Mouse (Mus musculus) hindbrain, embryonic 12.5 days (tissue): ENCODE measurements around the gene Ap2m1. TPM values are rescaled to one million over a fixed set of nuclear protein-coding genes. Genes with fewer than 3 reads are reported as not detected.

Experiments
- ATAC-seq: fragments of 200-750 bp; cut with Nextera tagmentation; 2 replicates; pipeline ENCODE4 v1.8.0; 2017; ENCODE audit warnings: moderate TSS enrichment; ENCODE audit not compliant: low FRiP score
- H3K27ac ChIP-seq: fragments of 300-500 bp; sonication (generic); 2 replicates; pipeline ENCODE4 v1.5.1; 2016; ENCODE audit warnings: mild to moderate bottlenecking
- H3K27me3 ChIP-seq: fragments of 300-500 bp; sonication (generic); 2 replicates; pipeline ENCODE4 v1.6.1; 2016; ENCODE audit warnings: mild to moderate bottlenecking
- H3K36me3 ChIP-seq: fragments of 300-500 bp; sonication (generic); 2 replicates; pipeline ENCODE4 v1.6.1; 2016; ENCODE audit warnings: mild to moderate bottlenecking
- H3K4me1 ChIP-seq: fragments of 300-500 bp; sonication (generic); 2 replicates; pipeline ENCODE4 v1.6.1; 2016
- H3K4me2 ChIP-seq: fragments of 300-500 bp; sonication (generic); replicated peaks from 2 replicates; pipeline ENCODE4 v1.6.1; 2016; ENCODE audit warnings: mild to moderate bottlenecking
- H3K4me3 ChIP-seq: fragments of 300-500 bp; sonication (generic); 2 replicates; pipeline ENCODE4 v1.5.1; 2016; ENCODE audit warnings: mild to moderate bottlenecking
- H3K9ac ChIP-seq: fragments of 300-500 bp; sonication (generic); 2 replicates; pipeline ENCODE4 v1.6.1; 2016; ENCODE audit warnings: mild to moderate bottlenecking, moderate library complexity
- H3K9me3 ChIP-seq: fragments of 300-500 bp; sonication (generic); replicated peaks from 2 replicates; pipeline ENCODE4 v1.6.1; 2016; ENCODE audit warnings: mild to moderate bottlenecking
- WGBS: fragments of 180-500 bp; shearing (Covaris S2); methylation state at CpG from one replicate; pipeline ENCODE4 v1.1.7; 2016; 5-methylcytosine and 5-hydroxymethylcytosine counted together
- polyA plus RNA-seq: library from polyadenylated mRNA; unstranded; fragments of >200 nt; fragmentation: Nextera tagmentation; extraction: Ambion mirVana; gene quantifications from 2 replicates; pipeline ENCODE4 v1.2.1, GENCODE M21; 2016

The Ap2m1 gene
- polyA plus RNA-seq, 1 experiment from 2014 or later, result 901 TPM

GRCm38 (mm10) chr16:20506000-20506399, 29.3 kb upstream of the Ap2m1 start:
- no peak overlapping the region for H3K9ac ChIP-seq
- H3K4me2 ChIP-seq, result no peak overlapping the region
- no peak for ATAC-seq
- no peaks in the 10 kb centered on the region for H3K27me3 ChIP-seq
- no peaks in the 10 kb centered on the region for H3K9me3 ChIP-seq
- no peaks in the 10 kb centered on the region for H3K4me1 ChIP-seq
- 90% methylated on average over 8 of the region's 8 CpGs for WGBS
- no peak overlapping the region for H3K4me3 ChIP-seq
- no peak overlapping the region for H3K27ac ChIP-seq
- peaks cover 98% of the 10 kb centered on the region for H3K36me3 ChIP-seq

DNA sequence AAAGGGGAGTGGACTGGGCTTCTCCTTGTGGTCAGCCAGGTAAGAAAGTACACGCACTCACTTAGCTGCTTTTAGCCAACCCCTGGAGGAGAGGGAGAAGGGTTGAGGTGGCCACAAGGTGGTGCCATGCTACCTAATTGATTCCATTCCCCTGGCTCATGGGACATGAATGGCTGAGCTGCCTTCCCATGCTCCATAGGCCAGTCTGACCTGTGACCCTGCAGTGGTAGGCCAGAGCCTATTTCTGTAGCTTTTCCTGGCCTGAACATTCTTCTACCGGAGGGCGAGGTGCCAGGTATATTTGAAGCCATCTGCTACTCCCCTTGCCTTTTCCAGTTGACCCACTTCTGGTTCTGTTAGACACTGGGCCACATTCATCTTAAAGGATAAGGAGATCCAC, 25.9 kb upstream of the Ap2m1 start:
- no peaks in the 10 kb centered on the region for H3K4me1 ChIP-seq
- H3K9me3 ChIP-seq, result no peaks in the 10 kb centered on the region
- H3K4me3 ChIP-seq, result no peak overlapping the region
- WGBS, result 84% methylated on average over 3 of the region's 3 CpGs
- H3K36me3 ChIP-seq, result peaks cover 68% of the 10 kb centered on the region
- H3K9ac ChIP-seq, result no peak overlapping the region
- ATAC-seq, result no peak
- H3K4me2 ChIP-seq, result no peak overlapping the region
- no peak overlapping the region for H3K27ac ChIP-seq
- H3K27me3 ChIP-seq, result no peaks in the 10 kb centered on the region

GRCm38 (mm10) chr16:20511277-20511847, 23.9 kb upstream of the Ap2m1 start:
- Histone ChIP-seq H3K36me3 (peaks cover 48% of the 10 kb centered on the region), H3K9me3 (no peaks in the 10 kb centered on the region), H3K27me3 (no peaks in the 10 kb centered on the region), H3K4me2 (no peak overlapping the region), H3K27ac (no peak overlapping the region), H3K9ac (no peak overlapping the region), H3K4me3 (no peak overlapping the region), H3K4me1 (peaks cover 5% of the 10 kb centered on the region)
- no peak for ATAC-seq
- WGBS, result 92% methylated on average over 7 of the region's 7 CpGs

DNA sequence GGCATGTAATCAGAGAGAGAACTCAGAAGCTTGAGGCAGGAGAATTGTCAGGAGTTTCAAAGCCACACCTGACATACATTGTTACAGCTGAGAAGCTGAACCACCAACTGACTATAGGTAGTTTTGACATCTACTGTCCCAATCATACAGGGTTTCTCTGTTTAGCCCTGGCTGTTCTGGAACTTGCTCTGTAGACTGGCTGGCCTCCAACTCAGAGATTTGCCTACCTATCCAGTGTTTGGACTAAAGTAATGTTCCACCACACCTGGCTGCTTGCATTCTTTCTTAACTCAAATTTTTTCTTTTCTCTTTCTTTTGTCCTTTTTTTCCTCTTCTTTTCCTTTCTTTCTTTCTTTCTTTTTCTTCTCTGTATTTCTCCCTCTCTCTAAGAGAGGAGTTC, 19.2 kb upstream of the Ap2m1 start:
- peaks cover 17% of the 10 kb centered on the region for H3K36me3 ChIP-seq
- H3K9ac ChIP-seq, result peak overlapping the region; percentile 95
- peak overlapping the region; percentile 90 for H3K4me2 ChIP-seq
- no peaks in the 10 kb centered on the region for H3K27me3 ChIP-seq
- ATAC-seq, result no peak
- H3K9me3 ChIP-seq, result no peaks in the 10 kb centered on the region
- peak overlapping the region; percentile 85 for H3K4me3 ChIP-seq
- H3K4me1 ChIP-seq, result peaks cover 27% of the 10 kb centered on the region
- peak overlapping the region; percentile 94 for H3K27ac ChIP-seq

GRCm38 (mm10) chr16:20516726-20517201, 18.5 kb upstream of the Ap2m1 start, which contains the start of gene Dvl3:
Dvl3 (plus strand) TSS chr16:20516982.
- Histone ChIP-seq H3K36me3 (peaks cover 21% of the 10 kb centered on the region), H3K9ac (peak within 1 kb of the TSS; percentile 95), H3K4me3 (peak within 1 kb of the TSS; percentile 85), H3K27me3 (no peaks in the 10 kb centered on the region), H3K4me1 (peaks cover 27% of the 10 kb centered on the region), H3K4me2 (peak within 1 kb of the TSS; percentile 90), H3K9me3 (no peaks in the 10 kb centered on the region), H3K27ac (peak within 1 kb of the TSS; percentile 94)
- ATAC-seq, result peak; percentile 94
- WGBS, result 0% methylated on average over 54 of the region's 55 CpGs

DNA sequence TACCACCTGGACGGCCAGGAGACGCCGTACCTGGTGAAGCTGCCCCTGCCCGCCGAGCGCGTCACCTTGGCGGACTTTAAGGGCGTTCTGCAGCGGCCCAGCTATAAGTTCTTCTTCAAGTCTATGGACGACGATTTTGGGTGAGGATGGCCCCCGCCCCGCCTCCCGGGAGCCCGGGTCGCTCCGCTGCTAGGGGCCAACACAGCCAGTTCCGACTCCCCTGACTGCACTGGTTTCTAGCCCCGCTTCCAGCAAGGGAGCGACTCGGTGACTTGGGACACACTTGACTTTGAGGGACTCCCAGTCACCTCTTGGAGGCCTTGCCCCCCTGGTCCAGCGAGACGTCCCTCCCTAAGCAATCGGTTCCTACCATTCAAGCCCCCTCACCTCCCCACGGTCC, 18.1 kb upstream of the Ap2m1 start:
- Histone ChIP-seq H3K9ac (peak overlapping the region; percentile 95), H3K4me3 (peak overlapping the region; percentile 85), H3K4me1 (peaks cover 27% of the 10 kb centered on the region), H3K9me3 (no peaks in the 10 kb centered on the region), H3K27me3 (no peaks in the 10 kb centered on the region), H3K36me3 (peaks cover 26% of the 10 kb centered on the region), H3K27ac (peak overlapping the region; percentile 94), H3K4me2 (peak overlapping the region; percentile 90)
- ATAC-seq, result peak; percentile 52
- WGBS, result under 1% methylated on average over 26 of the region's 26 CpGs

DNA sequence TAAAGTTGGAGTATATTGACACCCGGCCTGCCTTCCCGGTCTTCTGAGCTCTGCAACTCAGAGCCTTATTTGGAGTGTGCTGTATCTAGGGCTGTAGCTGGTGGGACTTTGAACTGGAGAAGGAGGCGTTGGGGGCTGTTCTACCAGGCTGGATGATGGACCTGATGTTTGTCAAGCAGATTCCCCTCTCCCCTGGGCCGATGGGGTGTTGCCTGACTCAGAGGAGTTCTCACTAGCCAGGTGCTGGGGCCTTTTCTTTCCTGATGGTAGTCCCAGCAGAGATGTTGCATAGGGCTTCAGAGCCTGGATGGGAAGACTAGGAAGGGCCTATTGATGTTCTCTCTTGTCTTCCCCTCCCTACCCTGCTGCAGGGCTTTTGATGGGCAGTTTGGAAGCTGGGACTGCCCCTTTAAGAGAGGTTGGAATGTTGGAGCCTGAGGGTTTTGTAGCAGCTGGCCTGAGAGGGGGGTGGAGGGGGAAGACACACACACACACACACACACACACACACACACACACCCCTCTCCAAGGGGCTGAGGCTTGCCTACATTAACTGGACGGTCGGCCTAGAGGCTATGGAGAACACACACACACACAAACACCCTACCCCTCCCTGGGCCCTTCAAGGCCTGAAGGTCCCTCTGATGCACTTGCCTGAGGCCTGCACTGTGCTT, 17.4 kb upstream of the Ap2m1 start:
- peak overlapping the region; percentile 90 for H3K4me2 ChIP-seq
- 0% methylated on average over 6 of the region's 6 CpGs for WGBS
- peak overlapping the region; percentile 94 for H3K27ac ChIP-seq
- ATAC-seq, result peak; percentile 71
- H3K9me3 ChIP-seq, result no peaks in the 10 kb centered on the region
- peaks cover 26% of the 10 kb centered on the region for H3K36me3 ChIP-seq
- no peaks in the 10 kb centered on the region for H3K27me3 ChIP-seq
- peaks cover 27% of the 10 kb centered on the region for H3K4me1 ChIP-seq
- H3K9ac ChIP-seq, result peak overlapping the region; percentile 95
- peak overlapping the region; percentile 85 for H3K4me3 ChIP-seq

- Histone ChIP-seq H3K4me1 (peaks cover 9% of the 10 kb centered on the region), H3K4me3 (no peak overlapping the region), H3K27ac (no peak overlapping the region), H3K9me3 (no peaks in the 10 kb centered on the region), H3K4me2 (no peak overlapping the region), H3K27me3 (no peaks in the 10 kb centered on the region), H3K9ac (no peak overlapping the region), H3K36me3 (peaks cover 84% of the 10 kb centered on the region)
- WGBS, result 85% methylated on average over 10 of the region's 10 CpGs
- ATAC-seq, result no peak
Measured at GRCm38 (mm10) chr16:20523886-20524285, 11.4 kb upstream of the Ap2m1 start.

- H3K9ac ChIP-seq, result no peak overlapping the region
- no peak overlapping the region for H3K4me2 ChIP-seq
- no peaks in the 10 kb centered on the region for H3K27me3 ChIP-seq
- WGBS, result 93% methylated on average over 5 of the region's 5 CpGs
- no peaks in the 10 kb centered on the region for H3K4me1 ChIP-seq
- no peak overlapping the region for H3K27ac ChIP-seq
- no peak overlapping the region for H3K4me3 ChIP-seq
- no peaks in the 10 kb centered on the region for H3K9me3 ChIP-seq
- no peak for ATAC-seq
- peaks cover 96% of the 10 kb centered on the region for H3K36me3 ChIP-seq
Measured at GRCm38 (mm10) chr16:20528779-20529178, 6.5 kb upstream of the Ap2m1 start.

DNA sequence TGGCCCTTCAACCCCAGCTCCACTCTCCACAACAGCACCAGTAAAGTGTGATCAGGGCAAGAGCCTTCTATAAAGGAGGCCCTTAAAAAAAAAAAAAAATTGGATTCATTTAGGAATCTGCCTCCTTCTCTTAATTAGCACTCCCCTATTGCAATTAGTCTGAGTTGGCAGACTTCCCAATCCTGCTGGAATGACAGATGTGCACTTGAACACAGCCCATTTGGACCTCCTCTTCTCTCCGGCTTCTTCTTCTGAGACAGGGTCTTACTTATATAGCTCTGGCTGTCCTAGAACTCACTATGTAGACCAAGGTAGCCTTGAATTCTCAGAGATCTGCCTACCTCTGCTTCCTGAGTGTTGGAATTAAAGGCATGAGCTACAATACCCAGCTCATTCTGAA, 5.9 kb upstream of the Ap2m1 start:
- no peak overlapping the region for H3K4me2 ChIP-seq
- H3K9ac ChIP-seq, result no peak overlapping the region
- no peak overlapping the region for H3K4me3 ChIP-seq
- no peaks in the 10 kb centered on the region for H3K9me3 ChIP-seq
- 71% methylated on average over 1 of the region's 1 CpGs for WGBS
- peaks cover 90% of the 10 kb centered on the region for H3K36me3 ChIP-seq
- H3K4me1 ChIP-seq, result no peaks in the 10 kb centered on the region
- no peak overlapping the region for H3K27ac ChIP-seq
- no peak for ATAC-seq
- no peaks in the 10 kb centered on the region for H3K27me3 ChIP-seq

DNA sequence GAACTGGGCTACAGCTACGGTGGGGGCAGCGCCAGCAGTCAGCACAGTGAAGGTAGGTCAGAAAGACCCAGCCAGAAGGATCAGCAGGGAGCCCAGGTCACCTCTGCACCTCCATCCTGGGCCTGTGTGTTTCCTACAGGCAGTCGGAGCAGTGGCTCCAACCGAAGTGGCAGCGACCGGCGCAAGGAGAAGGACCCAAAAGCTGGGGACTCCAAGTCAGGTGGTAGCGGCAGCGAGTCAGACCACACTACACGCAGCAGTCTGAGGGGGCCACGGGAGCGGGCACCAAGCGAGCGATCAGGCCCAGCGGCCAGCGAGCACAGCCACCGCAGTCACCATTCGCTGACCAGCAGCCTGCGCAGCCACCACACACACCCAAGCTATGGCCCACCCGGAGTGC, 4.3 kb upstream of the Ap2m1 start:
- ATAC-seq, result no peak
- WGBS, result 95% methylated on average over 20 of the region's 20 CpGs
- Histone ChIP-seq H3K4me1 (no peaks in the 10 kb centered on the region), H3K4me2 (no peak overlapping the region), H3K27ac (no peak overlapping the region), H3K9ac (peak overlapping the region; percentile 13; the same call in 1 of the 2 replicates), H3K27me3 (no peaks in the 10 kb centered on the region), H3K4me3 (no peak overlapping the region), H3K36me3 (peaks cover 77% of the 10 kb centered on the region), H3K9me3 (no peaks in the 10 kb centered on the region)

DNA sequence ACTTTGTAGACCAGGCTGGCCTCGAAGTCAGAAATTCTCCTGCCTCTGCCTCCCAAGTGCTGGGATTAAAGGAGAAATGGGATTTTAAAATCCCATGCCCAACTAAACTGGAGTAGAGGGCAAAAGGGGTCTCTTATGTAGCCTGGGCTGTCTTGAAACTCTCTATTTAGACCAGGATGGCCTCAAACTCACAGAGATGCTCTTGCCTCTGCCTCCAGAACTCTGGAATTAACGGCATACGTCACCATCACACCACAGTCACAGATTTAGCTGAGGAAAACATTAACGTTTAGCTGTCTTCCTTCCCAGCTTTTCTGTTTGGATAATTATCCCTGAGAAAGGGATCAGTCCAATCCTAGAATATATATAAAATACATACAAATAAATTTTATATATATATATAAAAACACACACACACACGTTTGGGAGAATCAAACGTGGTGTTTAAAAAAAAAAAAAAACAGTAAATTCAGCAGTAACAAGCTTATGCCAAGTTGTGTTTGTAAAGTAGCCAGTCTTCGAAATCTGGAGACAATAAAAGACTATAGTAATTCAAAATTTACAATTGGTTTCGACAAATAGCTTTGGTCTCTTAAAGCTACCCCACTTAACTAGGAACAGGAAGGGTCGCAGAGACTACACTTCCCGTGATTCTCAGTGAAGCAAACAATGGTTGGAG, 522 bp upstream of the Ap2m1 start:
- Histone ChIP-seq H3K9me3 (no peaks in the 10 kb centered on the region), H3K36me3 (peaks cover 58% of the 10 kb centered on the region), H3K27me3 (no peaks in the 10 kb centered on the region), H3K27ac (no peak overlapping the region), H3K4me1 (peaks cover 28% of the 10 kb centered on the region), H3K4me3 (no peak overlapping the region), H3K9ac (no peak overlapping the region), H3K4me2 (no peak overlapping the region)
- ATAC-seq, result no peak
- 51% methylated on average over 10 of the region's 10 CpGs for WGBS
